Mouse (Mus musculus) E14TG2a.4 (cell line): ENCODE results near the gene Hist1h2af.
"Not testable (repeated sequence)": the region's sequence is repeated elsewhere in the genome, so short reads cannot be mapped to it uniquely, and the experiment has no call there.

Experiments
- CTCF ChIP-seq: conservative IDR thresholded peaks from 2 replicates; pipeline ENCODE4 v1.5.1; 2014; ENCODE audit warnings: low read length
- NANOG ChIP-seq: IDR thresholded peaks from 2 replicates; pipeline ENCODE4 v1.6.1; 2014; ENCODE audit warnings: borderline replicate concordance, low read length, mixed read lengths

DNA sequence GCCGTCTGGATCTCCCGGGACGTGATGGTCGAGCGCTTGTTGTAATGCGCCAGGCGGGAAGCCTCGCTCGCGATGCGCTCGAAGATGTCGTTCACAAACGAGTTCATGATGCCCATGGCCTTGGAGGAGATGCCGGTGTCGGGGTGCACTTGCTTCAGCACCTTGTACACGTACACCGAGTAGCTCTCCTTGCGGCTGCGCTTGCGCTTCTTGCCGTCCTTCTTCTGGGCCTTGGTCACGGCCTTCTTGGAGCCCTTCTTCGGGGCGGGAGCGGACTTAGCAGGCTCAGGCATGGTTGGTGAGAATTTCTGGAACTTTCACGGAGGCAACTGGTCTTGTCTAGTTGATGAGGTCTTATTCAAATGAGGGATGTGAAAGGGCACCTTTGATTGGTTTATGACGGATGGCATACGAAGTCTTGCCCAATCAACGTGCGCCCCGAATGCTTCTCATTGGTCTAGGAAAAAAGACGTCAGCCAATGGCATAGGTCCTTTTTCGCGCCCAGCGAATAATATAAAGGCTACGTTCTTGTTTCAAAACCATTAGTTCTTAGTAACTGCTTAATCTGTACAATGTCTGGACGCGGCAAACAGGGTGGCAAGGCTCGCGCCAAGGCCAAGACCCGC is 40.3 kb downstream of the Hist1h2af start, which contains the start of the genes Hist1h2bf and Hist1h2ad:
- not testable (repeated sequence) for TF ChIP-seq CTCF, NANOG
